Mouse (Mus musculus): ENCODE measurements around the gene Mb21d2. TPM values are rescaled to one million over a fixed set of nuclear protein-coding genes. Genes with fewer than 3 reads are reported as not detected.

Gene Mb21d2
- polyA plus RNA-seq, 1 experiment from 2014 or later: 12.9 TPM

- peak; percentile 40; the same call in 1 of the 2 replicates for ATAC-seq (ENCODE audit: low FRiP score)
- WGBS: 30% methylated on average over 1 of the region's 1 CpGs
- no peak overlapping the region for H3K4me3 ChIP-seq
- H3K9me3 ChIP-seq (replicated peaks): no peaks in the 10 kb centered on the region; the same call in 1 of the 2 replicates
- no peak overlapping the region for H3K27ac ChIP-seq
- no peaks in the 10 kb centered on the region for H3K4me1 ChIP-seq
- H3K27me3 ChIP-seq: no peaks in the 10 kb centered on the region
- H3K4me2 ChIP-seq (replicated peaks): no peak overlapping the region
- no peaks in the 10 kb centered on the region for H3K36me3 ChIP-seq
- H3K9ac ChIP-seq: no peak overlapping the region
These were observed 120.4 kb downstream of the Mb21d2 start for GRCm38 (mm10) chr16:28809089-28809488.

GRCm38 (mm10) chr16:28793115-28793514 is 136.4 kb downstream of the Mb21d2 start:
- 3% methylated on average over 4 of the region's 4 CpGs for WGBS
- H3K4me1 ChIP-seq: no peaks in the 10 kb centered on the region
- no peak overlapping the region for H3K4me3 ChIP-seq
- no peaks in the 10 kb centered on the region for H3K27me3 ChIP-seq
- no peak overlapping the region for H3K9ac ChIP-seq
- ATAC-seq (ENCODE audit: low FRiP score): 0 out of 2 replicates have a peak, but pooled peaks have one; percentile 43
- no peak overlapping the region for H3K27ac ChIP-seq
- H3K36me3 ChIP-seq: no peaks in the 10 kb centered on the region
- no peak overlapping the region for H3K4me2 ChIP-seq (replicated peaks)
- H3K9me3 ChIP-seq (replicated peaks): no peaks in the 10 kb centered on the region

Other genes starting within 250 kb of the Mb21d2 start
- gene Fgf12, start 176.6 kb downstream of the Mb21d2 start, polyA plus RNA-seq (2016; fragmentation: Nextera tagmentation; extraction: Ambion mirVana): 9.9 and 11.4 TPM in 2 replicates